Mouse (Mus musculus) liver, adult 2 months (tissue): Measurements from ENCODE around the gene Zbtb20.

ENCODE experiments used
- CTCF ChIP-seq: fragments of 200-500 bp; IDR thresholded peaks from 2 replicates; pipeline ENCODE4 v1.5.1; 2011; ENCODE audit warnings: low read depth, low read length, control low read depth
- POLR2A ChIP-seq: fragments of 200-500 bp; IDR thresholded peaks from 2 replicates; pipeline ENCODE4 v1.6.1; 2011; ENCODE audit warnings: low read length, control low read depth; ENCODE audit not compliant: insufficient read depth; ENCODE audit errors: extremely low read depth

DNA sequence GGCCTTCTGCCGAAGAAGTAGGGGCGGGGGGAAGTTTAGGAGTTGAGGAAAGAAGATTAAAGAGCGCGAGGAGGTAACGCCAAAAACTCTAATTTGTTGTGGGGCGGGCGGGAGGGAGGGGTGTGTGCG, at the start of gene Zbtb20:
- TF ChIP-seq CTCF: no peak
- TF ChIP-seq POLR2A: no peak
